Mouse (Mus musculus) hindbrain, embryonic 10.5 days (tissue): ENCODE measurements around the gene Bcl2l12. TPM values are rescaled to one million over a fixed set of nuclear protein-coding genes. Genes with fewer than 3 reads are reported as not detected.

Experiments used
- DNase-seq: peaks from one replicate; pipeline ENCODE4 v3.0.0-alpha.2; 2017; ENCODE audit warnings: low spot score
- H3K27ac ChIP-seq: fragments of 300-500 bp; sonication (generic); 2 replicates; pipeline ENCODE4 v1.5.1; 2016; ENCODE audit warnings: mild to moderate bottlenecking, moderate library complexity
- H3K27me3 ChIP-seq: fragments of 300-500 bp; sonication (generic); 2 replicates; pipeline ENCODE4 v1.6.1; 2016; ENCODE audit warnings: mild to moderate bottlenecking; ENCODE audit not compliant: poor library complexity, insufficient read depth, severe bottlenecking
- H3K36me3 ChIP-seq: fragments of 300-500 bp; sonication (generic); 2 replicates; pipeline ENCODE4 v1.6.1; 2016; ENCODE audit warnings: mild to moderate bottlenecking, moderate library complexity
- H3K4me1 ChIP-seq: fragments of 300-500 bp; sonication (generic); replicated peaks from 2 replicates; pipeline ENCODE4 v1.6.1; 2016; ENCODE audit warnings: mild to moderate bottlenecking
- H3K4me3 ChIP-seq: fragments of 300-500 bp; sonication (generic); 2 replicates; pipeline ENCODE4 v1.5.1; 2016; ENCODE audit warnings: mild to moderate bottlenecking, moderate library complexity
- H3K9me3 ChIP-seq: fragments of 300-500 bp; sonication (generic); 2 replicates; pipeline ENCODE4 v1.6.1; 2016; ENCODE audit warnings: mild to moderate bottlenecking, moderate library complexity
- whole genome bisulfite sequencing: fragments of 180-500 bp; shearing (Covaris S2); methylation state at CpG from one replicate; pipeline ENCODE4 v1.1.7; 2016; 5-methylcytosine and 5-hydroxymethylcytosine counted together
- polyA plus RNA-seq: library from polyadenylated mRNA; unstranded; fragments of >200 nt; fragmentation: Nextera tagmentation; extraction: Ambion mirVana; gene quantifications from 2 replicates; pipeline ENCODE4 v1.2.1, GENCODE M21; 2016

Gene Bcl2l12
- polyA plus RNA-seq: 69.6 and 73.9 TPM in 2 replicates

- Histone ChIP-seq H3K36me3 (peaks cover 70% of the 10 kb centered on the region), H3K27ac (peak within 1 kb of the TSS; percentile 95), H3K27me3 (no peaks in the 10 kb centered on the region), H3K4me1 (peaks cover 40% of the 10 kb centered on the region), H3K9me3 (no peaks in the 10 kb centered on the region), H3K4me3 (peak within 1 kb of the TSS; percentile 76)
- peak; percentile 42 for DNase-seq
- WGBS: 5% methylated on average over 18 of the region's 18 CpGs
Measured at GRCm38 (mm10) chr7:44998501-44998955, at the start of gene Bcl2l12. TSS of gene Bcl2l12 (minus strand) at chr7:44998712.

GRCm38 (mm10) chr7:45047491-45047890 is 49.0 kb upstream of the Bcl2l12 start:
- Histone ChIP-seq H3K27ac (no peak overlapping the region), H3K36me3 (peaks cover 88% of the 10 kb centered on the region), H3K4me3 (no peak overlapping the region), H3K9me3 (no peaks in the 10 kb centered on the region), H3K27me3 (no peaks in the 10 kb centered on the region), H3K4me1 (peaks cover 36% of the 10 kb centered on the region)
- DNase-seq: no peak
- WGBS: 96% methylated on average over 14 of the region's 14 CpGs

DNA sequence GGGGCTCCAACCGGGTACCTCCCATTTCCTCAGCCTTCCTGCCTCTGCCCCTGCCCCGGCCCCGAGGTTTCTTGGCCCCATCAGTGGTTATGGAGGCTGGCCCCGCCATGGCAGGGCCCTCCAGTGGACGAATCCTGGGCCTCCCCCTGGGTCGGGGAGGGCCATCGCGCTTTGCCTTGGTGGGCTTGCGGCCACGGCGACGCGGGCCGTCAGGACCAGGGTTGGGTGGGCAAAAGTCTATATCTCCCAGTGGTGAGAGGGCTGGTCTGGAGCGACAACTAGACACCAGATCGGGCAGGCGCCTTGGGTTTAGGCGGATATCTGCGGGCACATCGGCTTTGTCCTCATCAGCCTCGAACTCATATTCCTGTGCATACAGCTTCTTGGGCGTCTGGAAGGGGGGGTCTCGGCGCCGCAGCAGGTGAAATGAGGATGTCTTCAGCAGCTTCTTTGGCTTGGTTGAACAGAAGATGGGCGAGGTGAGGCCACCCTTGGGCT is 48.4 kb upstream of the Bcl2l12 start:
- Histone ChIP-seq H3K4me1 (peaks cover 32% of the 10 kb centered on the region), H3K27me3 (no peaks in the 10 kb centered on the region), H3K4me3 (0 out of 2 replicates have a peak overlapping the region, but pooled peaks have one; percentile 9), H3K36me3 (peaks cover 94% of the 10 kb centered on the region), H3K9me3 (no peaks in the 10 kb centered on the region), H3K27ac (no peak overlapping the region)
- WGBS: 96% methylated on average over 26 of the region's 26 CpGs
- no peak for DNase-seq

DNA sequence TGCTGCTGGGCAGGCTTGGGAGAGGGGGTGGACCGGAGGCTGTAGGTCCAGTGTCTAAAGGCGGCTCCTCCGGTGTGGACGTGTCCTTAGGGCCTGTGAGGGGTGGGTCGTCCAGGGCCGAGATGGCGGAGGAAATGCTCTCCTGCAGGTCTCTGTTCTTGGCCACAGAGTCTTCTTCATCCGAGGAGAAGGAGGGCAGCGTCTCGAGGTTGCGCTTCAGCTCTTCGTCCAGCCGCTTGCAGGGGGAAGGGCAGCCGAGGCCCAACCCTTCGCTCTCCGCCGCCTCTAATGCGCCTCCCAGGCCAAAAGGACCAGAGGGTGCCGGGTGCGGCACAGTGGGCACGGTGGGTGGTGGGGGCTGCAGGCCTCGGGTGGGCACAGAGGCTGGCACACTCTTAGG is 47.2 kb upstream of the Bcl2l12 start:
- H3K36me3 ChIP-seq: peaks cover 100% of the 10 kb centered on the region
- DNase-seq: no peak
- H3K27me3 ChIP-seq: no peaks in the 10 kb centered on the region
- peaks cover 21% of the 10 kb centered on the region for H3K4me1 ChIP-seq
- H3K27ac ChIP-seq: peak overlapping the region; percentile 53; the same call in 1 of the 2 replicates
- 94% methylated on average over 22 of the region's 22 CpGs for WGBS
- no peaks in the 10 kb centered on the region for H3K9me3 ChIP-seq
- no peak overlapping the region for H3K4me3 ChIP-seq

DNA sequence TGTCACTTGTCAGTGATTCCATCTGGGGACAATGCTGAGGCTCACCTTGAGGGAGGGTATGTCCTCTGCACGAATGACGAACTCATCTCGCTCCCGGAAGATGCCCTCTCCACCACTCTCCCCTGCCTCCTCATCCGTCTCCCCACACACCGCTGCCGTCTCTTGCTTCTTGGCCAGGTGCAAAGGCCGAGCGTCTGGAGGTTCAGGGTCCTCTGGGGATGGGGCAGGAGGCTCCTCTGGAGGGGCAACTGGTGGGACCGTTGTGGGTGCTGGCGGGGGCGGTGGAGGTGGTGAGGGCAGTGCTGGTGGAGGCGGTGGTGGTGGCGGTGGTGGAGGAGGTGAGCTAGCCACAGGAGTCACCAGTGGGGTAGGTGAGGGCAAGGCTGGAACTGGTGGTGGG is 44.8 kb upstream of the Bcl2l12 start:
- Histone ChIP-seq H3K36me3 (peaks cover 100% of the 10 kb centered on the region), H3K4me1 (0 out of 2 replicates have a peak, but pooled peaks cover 4% of the 10 kb centered on the region), H3K27ac (no peak overlapping the region), H3K27me3 (no peaks in the 10 kb centered on the region), H3K4me3 (no peak overlapping the region), H3K9me3 (no peaks in the 10 kb centered on the region)
- DNase-seq: no peak
- 96% methylated on average over 14 of the region's 14 CpGs for WGBS

DNA sequence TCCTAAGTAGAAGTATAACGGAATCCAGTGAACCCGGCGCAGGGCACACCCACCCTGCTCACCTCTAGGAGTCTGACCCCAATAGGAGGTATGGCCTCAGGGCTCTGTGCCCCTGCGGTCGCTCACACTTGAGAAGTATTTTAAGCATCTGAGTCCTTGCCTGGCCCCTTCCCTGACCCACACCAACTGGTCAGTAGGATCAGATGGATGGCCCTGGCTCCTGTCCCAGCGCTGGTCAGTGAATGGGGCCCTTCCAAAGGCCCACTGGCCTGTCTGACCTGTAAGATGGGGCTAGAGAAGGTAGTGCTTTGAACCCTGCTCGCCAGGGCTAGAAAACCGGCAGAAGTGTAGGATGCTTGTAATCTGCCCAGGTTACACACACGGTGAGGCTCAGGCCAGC is 42.3 kb upstream of the Bcl2l12 start:
- Histone ChIP-seq H3K4me3 (no peak overlapping the region), H3K27ac (no peak overlapping the region)

DNA sequence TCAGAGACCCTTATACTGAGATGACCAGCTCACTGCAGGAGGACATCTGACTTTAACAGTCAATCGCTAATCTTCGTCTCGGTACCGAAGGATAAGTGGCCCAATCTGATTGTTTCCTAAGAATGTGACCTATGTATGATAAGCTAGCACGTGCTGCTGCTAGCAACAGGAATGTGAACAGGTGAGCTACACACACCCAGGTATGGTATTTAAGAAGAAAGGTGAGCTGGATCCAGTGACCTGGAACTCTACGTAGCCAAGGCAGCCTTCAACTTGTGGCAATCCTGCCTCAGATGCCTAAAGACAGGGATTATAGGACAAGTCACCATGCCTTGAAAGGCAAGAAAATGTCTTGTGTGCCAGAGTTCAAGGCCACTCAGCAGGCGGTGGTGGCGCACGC is 39.9 kb upstream of the Bcl2l12 start:
- peaks cover 100% of the 10 kb centered on the region for H3K36me3 ChIP-seq
- 95% methylated on average over 9 of the region's 9 CpGs for WGBS

More for the DNA sequence above, 42.3 kb upstream of the Bcl2l12 start:
- Histone ChIP-seq H3K9me3 (no peaks in the 10 kb centered on the region), H3K36me3 (peaks cover 100% of the 10 kb centered on the region), H3K4me1 (no peaks in the 10 kb centered on the region), H3K27me3 (no peaks in the 10 kb centered on the region)
- DNase-seq: no peak
- WGBS: 92% methylated on average over 9 of the region's 9 CpGs

DNA sequence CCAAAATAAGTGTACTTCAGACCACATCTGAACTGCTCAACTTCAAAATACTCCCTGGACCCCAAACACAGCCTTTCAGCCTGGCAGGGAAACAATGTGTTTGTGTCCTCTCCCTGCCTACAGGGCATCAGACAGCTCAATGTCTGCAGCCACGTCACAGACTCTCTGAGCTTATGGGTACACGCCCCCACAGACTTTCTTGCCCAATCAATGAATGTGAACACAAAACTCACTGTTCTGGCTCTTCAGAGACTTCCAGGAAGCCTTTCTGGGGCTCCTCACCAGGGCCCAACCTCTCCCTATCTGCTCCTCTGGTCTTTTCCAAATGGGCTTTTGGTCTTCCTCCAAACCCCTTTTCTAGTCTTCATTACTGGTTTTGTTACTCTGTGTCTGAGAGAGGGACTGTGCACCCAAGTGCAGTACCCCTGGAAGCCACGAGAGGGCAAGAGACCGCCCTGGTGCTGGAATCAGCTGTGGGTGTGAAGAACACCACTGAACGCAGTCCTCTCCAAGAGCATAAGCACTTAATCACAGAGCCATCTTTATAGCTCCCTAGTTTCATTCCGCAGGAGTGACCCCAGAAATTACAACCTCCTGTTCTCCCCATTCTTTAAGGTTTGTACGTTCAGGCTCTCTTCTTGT is 39.3 kb upstream of the Bcl2l12 start:
- Histone ChIP-seq H3K4me1 (no peaks in the 10 kb centered on the region), H3K27me3 (no peaks in the 10 kb centered on the region), H3K9me3 (no peaks in the 10 kb centered on the region), H3K4me3 (no peak overlapping the region), H3K36me3 (peaks cover 100% of the 10 kb centered on the region), H3K27ac (no peak overlapping the region)
- 72% methylated on average over 7 of the region's 7 CpGs for WGBS
- DNase-seq: peak; percentile 59

More for the DNA sequence above, 39.9 kb upstream of the Bcl2l12 start:
- Histone ChIP-seq H3K9me3 (no peaks in the 10 kb centered on the region), H3K27ac (no peak overlapping the region), H3K27me3 (no peaks in the 10 kb centered on the region), H3K4me1 (no peaks in the 10 kb centered on the region), H3K4me3 (no peak overlapping the region)
- DNase-seq: no peak

- Histone ChIP-seq H3K27me3 (no peaks in the 10 kb centered on the region), H3K36me3 (peaks cover 100% of the 10 kb centered on the region), H3K27ac (no peak overlapping the region), H3K4me3 (no peak overlapping the region), H3K9me3 (no peaks in the 10 kb centered on the region), H3K4me1 (no peaks in the 10 kb centered on the region)
- WGBS: 88% methylated on average over 11 of the region's 11 CpGs
- no peak for DNase-seq
Measured at GRCm38 (mm10) chr7:45036702-45037101, 38.2 kb upstream of the Bcl2l12 start.

GRCm38 (mm10) chr7:45035631-45036030 is 37.1 kb upstream of the Bcl2l12 start:
- Histone ChIP-seq H3K27ac (no peak overlapping the region), H3K4me1 (no peaks in the 10 kb centered on the region), H3K4me3 (no peak overlapping the region), H3K36me3 (peaks cover 100% of the 10 kb centered on the region), H3K9me3 (no peaks in the 10 kb centered on the region), H3K27me3 (no peaks in the 10 kb centered on the region)
- DNase-seq: no peak
- WGBS: 90% methylated on average over 3 of the region's 3 CpGs

GRCm38 (mm10) chr7:45033722-45034359 is 35.3 kb upstream of the Bcl2l12 start:
- peaks cover 100% of the 10 kb centered on the region for H3K36me3 ChIP-seq
- WGBS: 96% methylated on average over 19 of the region's 19 CpGs
- H3K27me3 ChIP-seq: no peaks in the 10 kb centered on the region
- no peaks in the 10 kb centered on the region for H3K9me3 ChIP-seq
- DNase-seq: no peak
- H3K4me3 ChIP-seq: no peak overlapping the region
- H3K4me1 ChIP-seq: no peaks in the 10 kb centered on the region
- no peak overlapping the region for H3K27ac ChIP-seq

GRCm38 (mm10) chr7:45030857-45031256 is 32.3 kb upstream of the Bcl2l12 start:
- H3K9me3 ChIP-seq: no peaks in the 10 kb centered on the region
- H3K4me3 ChIP-seq: no peak overlapping the region
- no peak for DNase-seq
- 96% methylated on average over 8 of the region's 8 CpGs for WGBS
- peaks cover 9% of the 10 kb centered on the region for H3K4me1 ChIP-seq
- H3K36me3 ChIP-seq: peaks cover 97% of the 10 kb centered on the region
- no peak overlapping the region for H3K27ac ChIP-seq
- no peaks in the 10 kb centered on the region for H3K27me3 ChIP-seq

DNA sequence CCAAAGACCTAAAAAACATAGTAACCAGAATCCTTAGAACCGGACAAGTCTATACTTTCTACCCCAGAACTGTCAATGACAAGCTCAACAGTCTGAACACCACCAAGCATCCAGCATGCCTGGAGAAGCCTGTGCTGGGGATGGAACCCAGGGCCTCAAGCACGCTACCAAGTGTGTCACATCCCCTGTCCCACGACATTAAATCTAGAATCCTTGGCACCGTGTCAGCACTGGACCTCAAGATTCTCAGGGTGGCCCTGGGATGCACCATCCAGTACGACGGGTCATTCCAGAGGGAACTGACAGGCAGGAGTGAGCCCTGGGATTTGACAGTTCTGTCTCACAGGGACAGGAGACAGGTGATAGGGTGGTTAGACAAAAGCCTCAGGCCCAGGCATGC is 31.5 kb upstream of the Bcl2l12 start:
- no peak overlapping the region for H3K27ac ChIP-seq
- no peaks in the 10 kb centered on the region for H3K9me3 ChIP-seq
- peaks cover 9% of the 10 kb centered on the region for H3K4me1 ChIP-seq
- peaks cover 89% of the 10 kb centered on the region for H3K36me3 ChIP-seq
- no peak for DNase-seq
- WGBS: 92% methylated on average over 6 of the region's 6 CpGs
- no peaks in the 10 kb centered on the region for H3K27me3 ChIP-seq
- H3K4me3 ChIP-seq: no peak overlapping the region
